Mouse (Mus musculus) cortical plate, adult 2 months (tissue): ENCODE results near the gene Gm11564. TPM values are rescaled to one million over a fixed set of nuclear protein-coding genes. Genes with fewer than 3 reads are reported as not detected.
"Not testable (repeated sequence)": the region's sequence is repeated elsewhere in the genome, so short reads cannot be mapped to it uniquely, and the experiment has no call there.

Source experiments
- H3K27ac ChIP-seq: fragments of 200-500 bp; 2 replicates; pipeline ENCODE4 v1.5.1; 2012; ENCODE audit warnings: low read length, control low read depth, inconsistent platforms; ENCODE audit not compliant: insufficient read depth
- H3K4me1 ChIP-seq: fragments of 200-500 bp; 2 replicates; pipeline ENCODE4 v1.6.1; 2011; ENCODE audit warnings: low read length; ENCODE audit not compliant: control insufficient read depth, insufficient read depth
- H3K4me3 ChIP-seq: fragments of 200-500 bp; 2 replicates; pipeline ENCODE4 v1.5.1; 2011; ENCODE audit warnings: mild to moderate bottlenecking, low read length, control low read depth; ENCODE audit not compliant: insufficient read depth
- CTCF ChIP-seq: fragments of 200-500 bp; IDR thresholded peaks from 2 replicates; pipeline ENCODE4 v1.5.1; 2011; ENCODE audit warnings: mild to moderate bottlenecking, control low read depth, low read length; ENCODE audit not compliant: insufficient read depth; ENCODE audit errors: extremely low read depth
- POLR2A ChIP-seq: fragments of 200-500 bp; IDR thresholded peaks from 2 replicates; pipeline ENCODE4 v1.6.1; 2011; ENCODE audit warnings: mild to moderate bottlenecking, low read length, control low read depth; ENCODE audit not compliant: insufficient read depth; ENCODE audit errors: extremely low read depth
- polyA plus RNA-seq: library from polyadenylated mRNA; depleted of rRNA; stranded (reverse); fragments of >200 nt; gene quantifications from 2 replicates; pipeline ENCODE4 v1.2.3, GENCODE M21; 2012; rRNA removed

The Gm11564 gene
- polyA plus RNA-seq, 1 experiment: not detected

DNA sequence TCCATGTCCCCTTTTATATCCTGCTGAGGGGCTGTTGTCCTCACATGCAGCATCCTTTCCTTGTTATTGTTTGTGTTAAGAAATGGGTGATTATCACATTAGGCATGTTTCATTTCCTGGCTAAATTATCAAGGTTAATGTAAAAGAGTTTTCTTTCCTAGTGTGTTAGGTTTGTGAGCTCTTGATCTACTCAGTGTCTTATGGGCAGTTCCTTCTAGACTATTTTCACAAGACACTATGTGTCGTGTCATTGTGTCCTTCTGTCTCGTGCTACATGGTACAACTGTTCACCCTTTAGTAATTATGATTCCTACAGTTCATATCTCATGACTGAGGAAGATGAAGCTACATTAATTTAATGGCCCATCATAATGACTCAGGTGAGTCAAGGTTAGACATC lies 22.1 kb downstream of the Gm11564 start, which contains the start of gene Gm11596:
Gene Gm11596 (minus strand): TSS at position 101 of the 400 bp plus-strand sequence.
- Histone ChIP-seq H3K27ac (no peak within 1 kb of the TSS), H3K4me3 (no peak within 1 kb of the TSS), H3K4me1 (no peaks in the 10 kb centered on the region)
- TF ChIP-seq POLR2A: no peak
- TF ChIP-seq CTCF: no peak

DNA sequence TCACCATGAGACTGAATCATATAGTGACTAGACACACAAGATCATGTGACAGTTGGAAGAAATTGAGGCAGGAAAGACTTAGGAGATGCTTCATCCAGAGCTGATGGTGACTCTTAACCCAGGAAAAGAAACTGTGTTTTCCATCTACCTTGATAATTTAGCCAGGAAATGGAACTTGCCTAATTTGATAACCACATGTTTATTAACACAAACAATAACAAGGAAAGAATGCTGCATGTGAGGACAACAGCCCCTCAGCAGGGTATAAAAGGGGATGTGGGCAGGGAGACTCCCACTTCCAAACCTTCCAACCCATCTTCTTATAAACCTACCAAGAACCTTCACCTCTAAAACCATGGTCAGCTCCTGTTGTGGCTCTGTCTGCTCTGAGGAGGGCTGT lies 30.6 kb downstream of the Gm11564 start, which contains the start of gene Krtap4-9:
Gene Krtap4-9 (plus strand): TSS at position 301 of the 400 bp plus-strand sequence.
- H3K4me1 ChIP-seq, H3K27ac ChIP-seq, H3K4me3 ChIP-seq: not testable (repeated sequence)

DNA sequence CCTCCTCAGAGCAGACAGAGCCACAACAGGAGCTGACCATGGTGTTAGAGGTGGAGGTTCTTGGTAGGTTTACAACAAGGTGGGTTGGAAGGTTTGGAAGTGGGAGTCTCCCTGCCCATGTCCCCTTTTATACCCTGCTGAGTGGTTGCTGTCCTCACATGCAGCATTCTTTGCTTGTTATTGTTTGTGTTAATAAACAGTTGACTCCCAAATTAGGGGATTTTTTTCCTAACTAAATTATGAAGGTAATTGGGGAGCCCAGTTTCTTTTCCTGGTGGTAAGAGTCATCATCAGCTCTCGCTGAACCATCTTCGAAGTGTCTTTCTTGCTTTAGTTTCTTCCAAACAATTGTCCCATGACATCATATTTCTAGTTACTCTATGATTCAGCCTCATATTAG lies 34.9 kb downstream of the Gm11564 start, which contains the start of gene Krtap4-8:
Gene Krtap4-8 (minus strand): TSS at position 101 of the 400 bp plus-strand sequence.
- Histone ChIP-seq H3K4me3 (no peak within 1 kb of the TSS), H3K27ac (no peak within 1 kb of the TSS), H3K4me1 (no peaks in the 10 kb centered on the region)
- no peak for TF ChIP-seq POLR2A
- no peak for TF ChIP-seq CTCF

DNA sequence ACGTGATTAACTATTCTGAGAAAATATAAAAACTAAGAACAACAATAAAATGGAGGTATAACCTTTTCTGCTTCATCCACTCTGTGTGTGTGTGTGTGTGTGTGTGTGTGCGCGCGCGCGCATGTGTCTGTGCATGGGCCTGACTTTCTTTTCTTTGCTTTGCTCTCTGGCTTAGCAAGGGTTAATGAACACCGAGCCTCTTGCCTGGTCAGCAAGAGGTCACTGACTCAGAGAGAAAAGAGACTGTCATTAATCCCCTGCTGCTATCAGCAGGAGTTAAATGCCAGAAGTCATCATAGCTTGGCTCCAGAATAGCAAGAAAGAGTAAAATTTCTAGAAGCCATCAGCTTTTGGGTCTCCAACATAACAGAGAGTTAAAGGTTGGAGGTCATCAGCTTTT lies 37.1 kb downstream of the Gm11564 start:
- Histone ChIP-seq H3K4me1 (no peaks in the 10 kb centered on the region), H3K4me3 (no peak overlapping the region), H3K27ac (no peak overlapping the region)
- TF ChIP-seq CTCF: no peak
- TF ChIP-seq POLR2A: no peak

GRCm38 (mm10) chr11:99772813-99773212 lies 42.7 kb downstream of the Gm11564 start, which contains the start of gene Gm11595:
Gene Gm11595, minus strand, starts transcription at chr11:99772913.
- H3K4me3 ChIP-seq, H3K27ac ChIP-seq, H3K4me1 ChIP-seq: not testable (repeated sequence)

- Histone ChIP-seq H3K4me1 (no peaks in the 10 kb centered on the region), H3K4me3 (no peak overlapping the region), H3K27ac (no peak overlapping the region)
- TF ChIP-seq CTCF (no peak), POLR2A (no peak)
Observed at GRCm38 (mm10) chr11:99768410-99768809, 47.1 kb downstream of the Gm11564 start.

Other genes starting within 250 kb of the Gm11564 start
- gene Krtap3-1, start 249.0 kb downstream of the Gm11564 start, polyA plus RNA-seq: not detected in 2 replicates
- gene Krtap1-5, start 234.7 kb downstream of the Gm11564 start, polyA plus RNA-seq: not detected in 2 replicates
- not detected in 2 replicates for gene Krtap1-4, start 232.0 kb downstream of the Gm11564 start, polyA plus RNA-seq
- not detected in 2 replicates for gene Krtap1-3, start 224.3 kb downstream of the Gm11564 start, polyA plus RNA-seq
- not detected in 2 replicates for gene Krtap9-3, start 217.6 kb downstream of the Gm11564 start, polyA plus RNA-seq
- not detected in 2 replicates for gene Gm11938, start 212.4 kb downstream of the Gm11564 start, polyA plus RNA-seq
- gene Gm11937, start 205.5 kb downstream of the Gm11564 start, polyA plus RNA-seq: not detected in 2 replicates
- not detected in 2 replicates for gene Krtap2-4, start 200.8 kb downstream of the Gm11564 start, polyA plus RNA-seq
- gene Gm11562, start 195.2 kb downstream of the Gm11564 start, polyA plus RNA-seq: not detected in 2 replicates
- gene Krtap4-1, start 187.4 kb downstream of the Gm11564 start, polyA plus RNA-seq: not detected in 2 replicates
- not detected in 2 replicates for gene Krtap4-2, start 180.6 kb downstream of the Gm11564 start, polyA plus RNA-seq
- gene Krtap4-7, start 171.6 kb downstream of the Gm11564 start, polyA plus RNA-seq: not detected in 2 replicates
- not detected in 2 replicates for gene Gm11555, start 165.4 kb downstream of the Gm11564 start, polyA plus RNA-seq
- not detected in 2 replicates for gene Gm11563, start 156.7 kb downstream of the Gm11564 start, polyA plus RNA-seq
- not detected in 2 replicates for gene Krtap4-6, start 149.7 kb downstream of the Gm11564 start, polyA plus RNA-seq
- gene Gm14190, start 124.9 kb downstream of the Gm11564 start, polyA plus RNA-seq: not detected in 2 replicates
- gene Gm14180, start 81.4 kb downstream of the Gm11564 start, polyA plus RNA-seq: not detected in 2 replicates
- not detected in 2 replicates for gene Gm11595, start 42.8 kb downstream of the Gm11564 start, polyA plus RNA-seq
- gene Krtap4-8, start 35.0 kb downstream of the Gm11564 start, polyA plus RNA-seq: not detected in 2 replicates
- gene Krtap4-9, start 30.5 kb downstream of the Gm11564 start, polyA plus RNA-seq: not detected in 2 replicates
- gene Gm11596, start 22.2 kb downstream of the Gm11564 start, polyA plus RNA-seq: not detected in 2 replicates
- not detected in 2 replicates for gene Gm11569, start 16.7 kb downstream of the Gm11564 start, polyA plus RNA-seq
- not detected in 2 replicates for gene Gm11554, start 11.2 kb downstream of the Gm11564 start, polyA plus RNA-seq
- gene Krtap4-13, start 5.8 kb downstream of the Gm11564 start, polyA plus RNA-seq: not detected in 2 replicates
- not detected in 2 replicates for gene 2300003K06Rik, start 22.4 kb upstream of the Gm11564 start, polyA plus RNA-seq
- gene Krtap4-16, start 35.9 kb upstream of the Gm11564 start, polyA plus RNA-seq: not detected in 2 replicates
- not detected in 2 replicates for gene Gm11568, start 42.3 kb upstream of the Gm11564 start, polyA plus RNA-seq
- not detected in 2 replicates for gene Gm11559, start 48.8 kb upstream of the Gm11564 start, polyA plus RNA-seq
- not detected in 2 replicates for gene Krtap9-1, start 57.7 kb upstream of the Gm11564 start, polyA plus RNA-seq
- not detected in 2 replicates for gene Gm11567, start 63.5 kb upstream of the Gm11564 start, polyA plus RNA-seq
- gene Krtap31-1, start 92.3 kb upstream of the Gm11564 start, polyA plus RNA-seq: not detected in 2 replicates
- not detected in 2 replicates for gene Gm11565, start 99.1 kb upstream of the Gm11564 start, polyA plus RNA-seq
- not detected in 2 replicates for gene Krtap31-2, start 120.6 kb upstream of the Gm11564 start, polyA plus RNA-seq
- not detected in 2 replicates for gene Krtap9-5, start 132.8 kb upstream of the Gm11564 start, polyA plus RNA-seq
- not detected in 2 replicates for gene Krtap29-1, start 163.4 kb upstream of the Gm11564 start, polyA plus RNA-seq
- not detected in 2 replicates for gene Krtap16-1, start 170.9 kb upstream of the Gm11564 start, polyA plus RNA-seq
- gene Krtap17-1, start 178.3 kb upstream of the Gm11564 start, polyA plus RNA-seq: not detected in 2 replicates
- 0.06 TPM in 1 of 2 replicates, not detected in the other for gene Krt33a, start 200.5 kb upstream of the Gm11564 start, polyA plus RNA-seq
- gene Krt33b, start 214.2 kb upstream of the Gm11564 start, polyA plus RNA-seq: not detected in 2 replicates
- not detected in 2 replicates for gene Krt34, start 225.9 kb upstream of the Gm11564 start, polyA plus RNA-seq
- gene Krt31, start 234.9 kb upstream of the Gm11564 start, polyA plus RNA-seq: not detected in 2 replicates